In genomic region chr1:126316866-126317265, GRCm38 (mm10) we compare ENCODE assay signal across 12 mouse cellular contexts.
DNase-seq lines count a peak whose midpoint lies in the region; ATAC-seq lines count a peak whose summit lies in the region.
"Had no signal": no experiment of that assay in that cellular context is flagged by ENCODE, and none has a peak within 500 bp of the region (broad histone marks: within the 10 kb centered on the region; RNA-seq: fewer than 3 reads in every experiment).

No protein-coding gene starts in this region.

- ATAC-seq in hindbrain, embryonic 11.5 days (ENCODE audit: low FRiP score), result no peak
- ATAC-seq in hindbrain, embryonic 16.5 days, result no peak
- ATAC-seq in limb, embryonic 11.5 days (ENCODE audit: insufficient number of reproducible peaks, low FRiP score, low TSS enrichment, low read depth), result no peak
- ATAC-seq in CD4-positive, CD25-positive, alpha-beta regulatory T cell, adult 4 months, result no peak
- ATAC-seq: Patski had no signal

- H3K27ac ChIP-seq in hindbrain, embryonic 11.5 days (ENCODE audit: low read depth, low read length), result no peak overlapping the region
- H3K27ac ChIP-seq in hindbrain, embryonic 16.5 days (ENCODE audit: low read depth, low read length), result no peak overlapping the region
- H3K27ac ChIP-seq in limb, embryonic 11.5 days (replicated peaks; ENCODE audit: low read depth, low read length), result no peak overlapping the region

- no peak overlapping the region for H3K4me3 ChIP-seq in hindbrain, embryonic 11.5 days (ENCODE audit: low read depth, low read length)
- no peak overlapping the region for H3K4me3 ChIP-seq in hindbrain, embryonic 16.5 days (ENCODE audit: low read length)
- H3K4me3 ChIP-seq in limb, embryonic 11.5 days (ENCODE audit: low read depth, low read length), result no peak overlapping the region

- WGBS in hindbrain, embryonic 11.5 days, result 83% methylated on average over 2 of the region's 2 CpGs
- 84% methylated on average over 2 of the region's 2 CpGs for WGBS in hindbrain, embryonic 16.5 days
- 76% methylated on average over 2 of the region's 2 CpGs for WGBS in limb, embryonic 11.5 days

- intact Hi-C loops in left cerebral cortex, postnatal 14 days (cut with DNase I), result no loop called here

- no peaks in the 10 kb centered on the region for H3K36me3 ChIP-seq in hindbrain, embryonic 11.5 days (ENCODE audit: control insufficient read depth, insufficient read depth, low read length)
- no peaks in the 10 kb centered on the region for H3K36me3 ChIP-seq in hindbrain, embryonic 16.5 days (ENCODE audit: control insufficient read depth, insufficient read depth, low read length)
- H3K36me3 ChIP-seq in limb, embryonic 11.5 days (ENCODE audit: control insufficient read depth, insufficient read depth, low read length), result no peaks in the 10 kb centered on the region

- no peaks in the 10 kb centered on the region for H3K9me3 ChIP-seq in hindbrain, embryonic 11.5 days (ENCODE audit: control insufficient read depth, low read length)
- no peaks in the 10 kb centered on the region for H3K9me3 ChIP-seq in hindbrain, embryonic 16.5 days (ENCODE audit: control insufficient read depth, low read length)
- no peaks in the 10 kb centered on the region for H3K9me3 ChIP-seq in limb, embryonic 11.5 days (ENCODE audit: control insufficient read depth, low read length)

- DNase-seq in hindbrain, embryonic 11.5 days (ENCODE audit: low spot score), result peak; percentile 54
- peak; percentile 12 for DNase-seq in 3T3-L1 (ENCODE audit: low read depth, low spot score)
- peak; percentile 19 for DNase-seq in Muller cell, postnatal 12 days (ENCODE audit: inconsistent ontology term)
- DNase-seq in limb, embryonic 11.5 days (ENCODE audit: low spot score), result peak; percentile 75
- DNase-seq in left cerebral cortex, postnatal 14 days (ENCODE audit: low spot score in 2 of 2), result no peak
- no peak for DNase-seq in thymus, postnatal 36 days
- DNase-seq: heart, postnatal 36 days; layer of hippocampus, postnatal 36 days; thymus, postnatal 25 days had no signal

- no peaks in the 10 kb centered on the region for H3K27me3 ChIP-seq in hindbrain, embryonic 11.5 days (ENCODE audit: control insufficient read depth, insufficient read depth, low read length)
- no peaks in the 10 kb centered on the region for H3K27me3 ChIP-seq in hindbrain, embryonic 16.5 days (replicated peaks; ENCODE audit: control insufficient read depth, insufficient read depth, low read length)
- H3K27me3 ChIP-seq in limb, embryonic 11.5 days (ENCODE audit: control insufficient read depth, insufficient read depth, low read length), result no peaks in the 10 kb centered on the region
- H3K27me3 ChIP-seq: Patski had no signal

- no peaks in the 10 kb centered on the region for H3K4me1 ChIP-seq in hindbrain, embryonic 11.5 days (replicated peaks; ENCODE audit: control insufficient read depth, insufficient read depth, low read length)
- H3K4me1 ChIP-seq in hindbrain, embryonic 16.5 days (ENCODE audit: control insufficient read depth, insufficient read depth, low read depth, low read length), result no peaks in the 10 kb centered on the region
- H3K4me1 ChIP-seq in limb, embryonic 11.5 days (ENCODE audit: control insufficient read depth, insufficient read depth, low read length), result no peaks in the 10 kb centered on the region

- no peak overlapping the region for H3K9ac ChIP-seq in hindbrain, embryonic 11.5 days (ENCODE audit: low read depth, low read length)
- no peak overlapping the region for H3K9ac ChIP-seq in hindbrain, embryonic 16.5 days (ENCODE audit: low read depth, low read length)
- H3K9ac ChIP-seq in limb, embryonic 11.5 days (ENCODE audit: low read length), result no peak overlapping the region

- no peak overlapping the region for H3K4me2 ChIP-seq in hindbrain, embryonic 11.5 days (replicated peaks; ENCODE audit: low read depth, low read length)
- H3K4me2 ChIP-seq in hindbrain, embryonic 16.5 days (ENCODE audit: low read length), result no peak overlapping the region
- H3K4me2 ChIP-seq in limb, embryonic 11.5 days (ENCODE audit: low read depth, severe bottlenecking), result no peak overlapping the region

Comparison
In these comparisons a context has a peak if more than half of its experiments do, and no peak if none do; other contexts are left out.
1. DNase-seq: peak in hindbrain, embryonic 11.5 days (single experiment), 3T3-L1 (single experiment), Muller cell, postnatal 12 days (single experiment) and limb, embryonic 11.5 days (single experiment); none in left cerebral cortex, postnatal 14 days (0 of 2) and thymus, postnatal 36 days (0 of 2).